ENCODE assay signal across 8 mouse cellular contexts in genomic region chr7:31151301-31152241, GRCm38 (mm10). TPM values are rescaled to one million over a fixed set of nuclear protein-coding genes. Genes with fewer than 3 reads are reported as not detected.
DNase-seq lines count a peak whose midpoint lies in the region; ATAC-seq and TF ChIP-seq lines count a peak whose summit lies in the region.

No protein-coding gene starts in this region.

- WGBS in liver, postnatal 0 days (ENCODE audit: insufficient replicate concordance) = 16% methylated on average over 21 of the region's 23 CpGs
- 16% methylated on average over 23 of the region's 23 CpGs for WGBS in neural tube, embryonic 12.5 days
- WGBS in thymus, adult 2 months = 10% methylated on average over 23 of the region's 23 CpGs

- no peaks in the 10 kb centered on the region for H3K36me3 ChIP-seq in liver, postnatal 0 days (replicated peaks; ENCODE audit: insufficient read depth, low read length)
- peaks cover 6% of the 10 kb centered on the region for H3K36me3 ChIP-seq in neural tube, embryonic 12.5 days
- H3K36me3 ChIP-seq in thymus, adult 2 months (ENCODE audit: control insufficient read depth, insufficient read depth, low read length) = no peaks in the 10 kb centered on the region

- peak overlapping the region; percentile 90 for H3K9ac ChIP-seq in liver, postnatal 0 days (replicated peaks)
- H3K9ac ChIP-seq in neural tube, embryonic 12.5 days = peak overlapping the region; percentile 98

- peak; percentile 60 for ATAC-seq in liver, postnatal 0 days
- ATAC-seq in neural tube, embryonic 12.5 days (ENCODE audit: low FRiP score, low read depth) = peak; percentile 15

- DNase-seq in left cerebral cortex, postnatal 4 days = peak; percentile 44
- DNase-seq in left cerebral cortex, adult 11 months (ENCODE audit: low spot score) = no peak
- DNase-seq in cerebellum, postnatal 4 days (ENCODE audit: low spot score in 2 of 2) = peak; percentile 40 to 46
- DNase-seq in heart, adult 18-20 months = peak; percentile 85
- DNase-seq in kidney, adult 11 months = peak; percentile 67
- DNase-seq in liver, postnatal 0 days = peak; percentile 68
- peak; percentile 76 for DNase-seq in thymus, adult 2 months

- no peak for TF ChIP-seq CTCF in liver, postnatal 0 days (IDR thresholded peaks at IDR 0.05; ENCODE audit: low read depth)
- no peak for TF ChIP-seq CTCF in thymus, adult 2 months (IDR thresholded peaks at IDR 0.05; ENCODE audit: borderline replicate concordance, control insufficient read depth, extremely low read depth, insufficient read depth, low read length, poor library complexity)

- intact Hi-C loops in left cerebral cortex, postnatal 4 days (cut with DNase I) = no loop called here

- peak overlapping the region; percentile 93 for H3K27ac ChIP-seq in liver, postnatal 0 days (ENCODE audit: low read depth)
- peak overlapping the region; percentile 95 for H3K27ac ChIP-seq in neural tube, embryonic 12.5 days
- peak overlapping the region; percentile 91 for H3K27ac ChIP-seq in thymus, adult 2 months (ENCODE audit: control insufficient read depth, insufficient read depth, low read length)

- H3K4me1 ChIP-seq in liver, postnatal 0 days (ENCODE audit: insufficient read depth) = peaks cover 52% of the 10 kb centered on the region
- H3K4me1 ChIP-seq in neural tube, embryonic 12.5 days = peaks cover 31% of the 10 kb centered on the region
- H3K4me1 ChIP-seq in thymus, adult 2 months (replicated peaks; ENCODE audit: control insufficient read depth, insufficient read depth, low read length) = peaks cover 79% of the 10 kb centered on the region

- H3K9me3 ChIP-seq in liver, postnatal 0 days (ENCODE audit: low read length) = no peaks in the 10 kb centered on the region
- H3K9me3 ChIP-seq in neural tube, embryonic 12.5 days = no peaks in the 10 kb centered on the region

- peak overlapping the region; percentile 88 for H3K4me2 ChIP-seq in liver, postnatal 0 days (ENCODE audit: low read depth, low read length)
- peak overlapping the region; percentile 77 for H3K4me2 ChIP-seq in neural tube, embryonic 12.5 days (replicated peaks)

- H3K4me3 ChIP-seq in liver, postnatal 0 days (ENCODE audit: low read depth, low read length) = peak overlapping the region; percentile 70
- H3K4me3 ChIP-seq in neural tube, embryonic 12.5 days = peak overlapping the region; percentile 84
- peak overlapping the region; percentile 91 for H3K4me3 ChIP-seq in thymus, adult 2 months (ENCODE audit: control insufficient read depth, insufficient read depth, low read length)

- no peaks in the 10 kb centered on the region for H3K27me3 ChIP-seq in liver, postnatal 0 days (ENCODE audit: insufficient read depth, low read length)
- no peaks in the 10 kb centered on the region for H3K27me3 ChIP-seq in neural tube, embryonic 12.5 days (replicated peaks)
- no peaks in the 10 kb centered on the region for H3K27me3 ChIP-seq in thymus, adult 2 months (ENCODE audit: control insufficient read depth, insufficient read depth, low read length)

- no peak for TF ChIP-seq EP300 in liver, postnatal 0 days (IDR thresholded peaks at IDR 0.05; ENCODE audit: low read depth)

- peak; percentile 54; the same call in 1 of the 2 replicates for TF ChIP-seq POLR2A in thymus, adult 2 months (IDR thresholded peaks at IDR 0.05; ENCODE audit: control insufficient read depth, extremely low read depth, insufficient read depth, low read length, poor library complexity)

RNA-seq across cellular contexts. Expression of gene Gramd1a, which starts 4.1 kb away (rescaled TPM):
- 100 to 1,000 TPM; 184 to 195 TPM for total RNA-seq in left cerebral cortex, postnatal 4 days (2021)
- 10 to 100 TPM; 26.6 to 34.5 TPM for total RNA-seq in heart, adult 18-20 months (2021)
- 7.1 and 8.9 TPM in 2 replicates for polyA plus RNA-seq in liver, postnatal 0 days (2015; fragmentation: Nextera tagmentation; extraction: Ambion mirVana)
- 207 and 221 TPM in 2 replicates for polyA plus RNA-seq in neural tube, embryonic 12.5 days (2016; fragmentation: Nextera tagmentation; extraction: Ambion mirVana)
- polyA plus RNA-seq in thymus, adult 2 months (2012; rRNA removed) = 681 and 790 TPM in 2 replicates

RNA-seq across cellular contexts. Expression of gene Scn1b, which starts 24.8 kb away (rescaled TPM):
- 10 to 100 TPM; 58.6 to 66.7 TPM for total RNA-seq in left cerebral cortex, postnatal 4 days (2021)
- total RNA-seq in heart, adult 18-20 months (2021) = 10 to 100 TPM; 39.2 to 40.1 TPM
- polyA plus RNA-seq in liver, postnatal 0 days (2015; fragmentation: Nextera tagmentation; extraction: Ambion mirVana) = 2.8 and 3.1 TPM in 2 replicates
- 2.5 and 2.8 TPM in 2 replicates for polyA plus RNA-seq in neural tube, embryonic 12.5 days (2016; fragmentation: Nextera tagmentation; extraction: Ambion mirVana)
- polyA plus RNA-seq in thymus, adult 2 months (2012; rRNA removed) = 18.7 and 21.2 TPM in 2 replicates

RNA-seq across cellular contexts. Expression of gene Hpn, which starts 36.5 kb away (rescaled TPM):
- 1 to 10 TPM; 1.4 to 1.6 TPM for total RNA-seq in left cerebral cortex, postnatal 4 days (2021)
- total RNA-seq in heart, adult 18-20 months (2021) = 1 to 10 TPM; 2.2 to 2.4 TPM
- polyA plus RNA-seq in liver, postnatal 0 days (2015; fragmentation: Nextera tagmentation; extraction: Ambion mirVana) = 250 and 259 TPM in 2 replicates
- polyA plus RNA-seq in neural tube, embryonic 12.5 days (2016; fragmentation: Nextera tagmentation; extraction: Ambion mirVana) = 0.27 and 0.46 TPM in 2 replicates
- polyA plus RNA-seq in thymus, adult 2 months (2012; rRNA removed) = 7.0 and 8.2 TPM in 2 replicates

Comparison
In these comparisons a context has a peak if more than half of its experiments do, and no peak if none do; other contexts are left out.
1. RNA of gene Gramd1a, which starts 4.1 kb away (polyA plus RNA-seq): 681 to 790 TPM in thymus, adult 2 months and 207 to 221 TPM in neural tube, embryonic 12.5 days; 7.1 to 8.9 TPM in liver, postnatal 0 days; every median in the first group is over 10 times any median in the second.
2. RNA of gene Hpn, which starts 36.5 kb away (polyA plus RNA-seq): 250 to 259 TPM in liver, postnatal 0 days; 7.0 to 8.2 TPM in thymus, adult 2 months and 0.27 to 0.46 TPM in neural tube, embryonic 12.5 days; every median in the first group is over 10 times any median in the second.
3. Peak in every context shown above with its lines, with median percentiles within 50 percentile points of each other: H3K27ac ChIP-seq and H3K4me3 ChIP-seq.